Mouse (Mus musculus) forebrain, embryonic 13.5 days (tissue): ENCODE data around the gene Rxra. TPM values are rescaled to one million over a fixed set of nuclear protein-coding genes. Genes with fewer than 3 reads are reported as not detected.

Experiments used
- ATAC-seq: fragments of 200-750 bp; cut with Nextera tagmentation; 2 replicates; pipeline ENCODE4 v1.8.0; 2017
- H3K27ac ChIP-seq: fragments of 300-500 bp; sonication (generic); 2 replicates; pipeline ENCODE4 v1.5.1; 2015; ENCODE audit warnings: inconsistent platforms, mild to moderate bottlenecking, moderate library complexity
- H3K27me3 ChIP-seq: fragments of 300-500 bp; sonication (generic); 2 replicates; pipeline ENCODE4 v1.6.1; 2015; ENCODE audit warnings: mild to moderate bottlenecking, inconsistent platforms
- H3K36me3 ChIP-seq: fragments of 300-500 bp; sonication (generic); 2 replicates; pipeline ENCODE4 v1.6.1; 2015; ENCODE audit warnings: mild to moderate bottlenecking, inconsistent platforms; ENCODE audit not compliant: poor library complexity, severe bottlenecking
- H3K4me1 ChIP-seq: fragments of 300-500 bp; sonication (generic); 2 replicates; pipeline ENCODE4 v1.6.1; 2015; ENCODE audit warnings: inconsistent platforms
- H3K4me2 ChIP-seq: fragments of 300-500 bp; sonication (generic); 2 replicates; pipeline ENCODE4 v1.6.1; 2015; ENCODE audit warnings: inconsistent platforms, mild to moderate bottlenecking, moderate library complexity
- H3K4me3 ChIP-seq: fragments of 300-500 bp; sonication (generic); 2 replicates; pipeline ENCODE4 v1.5.1; 2015; ENCODE audit warnings: mild to moderate bottlenecking, inconsistent platforms
- H3K9ac ChIP-seq: fragments of 300-500 bp; sonication (generic); 2 replicates; pipeline ENCODE4 v1.6.1; 2015; ENCODE audit warnings: mild to moderate bottlenecking, inconsistent platforms
- H3K9me3 ChIP-seq: fragments of 300-500 bp; sonication (generic); replicated peaks from 2 replicates; pipeline ENCODE4 v1.6.1; 2016; ENCODE audit warnings: inconsistent platforms
- WGBS: fragments of 180-500 bp; shearing (Covaris S2); methylation state at CpG from one replicate; pipeline ENCODE4 v1.1.7; 2015; 5-methylcytosine and 5-hydroxymethylcytosine counted together
- polyA plus RNA-seq: library from polyadenylated mRNA; unstranded; fragments of >200 nt; fragmentation: Nextera tagmentation; extraction: Ambion mirVana; gene quantifications from 2 replicates; pipeline ENCODE4 v1.2.1, GENCODE M21; 2015

Gene Rxra
- polyA plus RNA-seq, 1 experiment from 2014 or later = 4.3 TPM

DNA sequence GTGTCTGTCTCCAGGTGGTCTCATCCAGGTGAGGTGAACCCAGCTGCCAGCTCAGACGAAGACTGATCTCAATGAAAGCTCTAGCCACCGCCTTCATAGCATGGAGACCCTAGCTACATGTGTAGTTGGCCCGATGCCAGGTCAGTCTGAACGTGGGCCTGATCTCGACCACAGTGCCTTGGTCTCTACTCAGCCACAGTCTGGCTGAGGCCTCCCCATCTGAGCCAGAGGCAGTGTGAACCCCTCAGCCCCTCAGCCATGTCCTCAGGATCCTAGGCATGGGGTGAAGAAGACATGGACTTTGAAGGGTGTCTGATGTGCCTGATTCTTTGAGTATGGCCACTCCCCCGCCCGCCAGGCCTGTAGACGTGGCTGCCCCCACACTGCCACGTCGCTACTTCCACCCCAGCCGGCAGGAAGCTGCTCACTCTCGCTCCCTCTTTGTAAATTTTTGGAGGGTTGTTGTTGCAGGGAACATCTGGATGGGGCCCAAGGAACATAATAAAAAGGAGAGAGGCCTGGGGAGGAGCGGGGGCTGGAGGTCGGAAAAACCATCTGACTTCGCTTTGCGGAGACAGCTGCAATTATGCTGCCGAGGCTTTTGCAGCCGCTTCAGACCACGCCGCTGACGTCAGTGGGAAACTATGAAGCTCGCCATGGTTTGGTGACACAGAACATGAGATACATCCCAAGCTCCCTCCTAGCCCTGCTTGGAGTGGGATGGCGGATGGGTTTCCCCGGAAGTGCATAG lies 97.9 kb downstream of the Rxra start:
- ATAC-seq = no peak
- no peaks in the 10 kb centered on the region for H3K36me3 ChIP-seq
- no peaks in the 10 kb centered on the region for H3K9me3 ChIP-seq
- peaks cover 7% of the 10 kb centered on the region; the same call in 1 of the 2 replicates for H3K27me3 ChIP-seq
- 74% methylated on average over 24 of the region's 24 CpGs for WGBS
- no peaks in the 10 kb centered on the region for H3K4me1 ChIP-seq
- H3K4me2 ChIP-seq = no peak overlapping the region
- 0 out of 2 replicates have a peak overlapping the region, but pooled peaks have one; percentile 16 for H3K9ac ChIP-seq
- H3K4me3 ChIP-seq = no peak overlapping the region
- no peak overlapping the region for H3K27ac ChIP-seq

DNA sequence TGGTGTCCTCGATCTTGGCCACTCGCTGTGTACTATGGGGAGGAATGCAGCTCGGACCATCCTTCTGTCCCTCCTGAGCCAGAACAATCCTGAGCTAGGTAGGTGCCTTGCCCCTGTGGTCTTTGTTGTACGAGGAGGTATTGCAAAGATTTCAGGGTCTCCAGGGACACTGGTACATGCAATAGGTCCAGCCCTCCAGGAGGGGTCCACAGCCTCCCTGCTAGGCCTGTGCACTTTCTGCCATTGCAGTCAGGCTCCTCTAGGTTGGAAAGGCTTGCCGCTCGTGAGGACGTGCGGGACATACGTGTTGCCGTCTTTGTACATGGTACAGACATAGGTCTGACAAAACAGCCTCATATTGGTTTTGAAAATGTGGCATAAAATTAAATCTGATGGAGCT lies 98.8 kb downstream of the Rxra start:
- Histone ChIP-seq H3K9ac (no peak overlapping the region), H3K36me3 (no peaks in the 10 kb centered on the region), H3K4me3 (no peak overlapping the region), H3K27me3 (no peaks in the 10 kb centered on the region), H3K4me2 (no peak overlapping the region), H3K9me3 (no peaks in the 10 kb centered on the region), H3K4me1 (no peaks in the 10 kb centered on the region), H3K27ac (no peak overlapping the region)
- 87% methylated on average over 10 of the region's 10 CpGs for WGBS
- ATAC-seq = no peak

DNA sequence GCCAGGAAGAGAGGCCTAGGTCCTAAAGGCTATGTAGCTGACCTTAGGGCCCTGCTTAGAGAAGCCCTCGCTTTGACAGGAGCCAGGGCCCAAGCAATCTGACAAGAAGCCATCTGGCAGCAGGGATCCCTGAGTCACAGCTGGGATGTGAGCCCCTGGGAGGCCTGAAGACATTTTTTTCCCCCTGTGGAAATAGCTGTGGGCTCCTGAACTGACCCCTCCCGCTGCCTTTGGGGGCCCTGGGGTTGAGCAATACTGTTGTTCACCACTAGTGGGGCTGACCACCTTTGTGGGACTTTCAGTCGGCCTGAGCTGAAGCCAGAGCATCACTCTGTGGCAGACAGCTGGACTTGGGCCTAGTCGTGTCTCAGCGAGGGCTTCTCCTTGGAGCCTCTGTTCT lies 99.4 kb downstream of the Rxra start:
- WGBS = 66% methylated on average over 5 of the region's 5 CpGs
- no peaks in the 10 kb centered on the region for H3K4me1 ChIP-seq
- H3K27me3 ChIP-seq = no peaks in the 10 kb centered on the region
- no peaks in the 10 kb centered on the region for H3K36me3 ChIP-seq
- no peak overlapping the region for H3K27ac ChIP-seq
- no peak overlapping the region for H3K4me2 ChIP-seq
- no peak overlapping the region for H3K4me3 ChIP-seq
- no peaks in the 10 kb centered on the region for H3K9me3 ChIP-seq
- H3K9ac ChIP-seq = no peak overlapping the region
- no peak for ATAC-seq

DNA sequence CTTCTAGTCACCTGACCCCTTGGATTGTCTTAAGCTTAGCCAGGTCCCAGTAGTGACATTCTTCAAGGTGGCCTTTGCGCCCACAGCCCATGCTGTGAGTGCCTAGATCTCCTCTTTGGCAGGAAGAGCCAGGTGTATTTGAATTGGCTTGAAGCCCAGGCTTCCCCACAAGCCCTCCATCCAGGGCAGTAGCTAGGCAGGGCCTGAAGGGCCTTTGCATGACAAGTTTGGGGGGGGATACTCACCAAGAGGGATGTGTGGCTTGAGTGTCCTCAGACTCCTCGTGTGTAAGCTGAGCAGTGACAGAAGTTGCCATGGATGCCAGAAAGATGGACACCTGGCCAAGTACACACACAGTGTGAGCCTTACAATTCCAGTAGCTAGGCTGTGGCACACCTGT lies 101.5 kb downstream of the Rxra start:
- no peaks in the 10 kb centered on the region for H3K9me3 ChIP-seq
- H3K9ac ChIP-seq = no peak overlapping the region
- ATAC-seq = no peak
- no peak overlapping the region for H3K4me2 ChIP-seq
- WGBS = 80% methylated on average over 2 of the region's 2 CpGs
- H3K27me3 ChIP-seq = no peaks in the 10 kb centered on the region
- no peak overlapping the region for H3K4me3 ChIP-seq
- H3K27ac ChIP-seq = no peak overlapping the region
- H3K4me1 ChIP-seq = no peaks in the 10 kb centered on the region
- H3K36me3 ChIP-seq = no peaks in the 10 kb centered on the region

DNA sequence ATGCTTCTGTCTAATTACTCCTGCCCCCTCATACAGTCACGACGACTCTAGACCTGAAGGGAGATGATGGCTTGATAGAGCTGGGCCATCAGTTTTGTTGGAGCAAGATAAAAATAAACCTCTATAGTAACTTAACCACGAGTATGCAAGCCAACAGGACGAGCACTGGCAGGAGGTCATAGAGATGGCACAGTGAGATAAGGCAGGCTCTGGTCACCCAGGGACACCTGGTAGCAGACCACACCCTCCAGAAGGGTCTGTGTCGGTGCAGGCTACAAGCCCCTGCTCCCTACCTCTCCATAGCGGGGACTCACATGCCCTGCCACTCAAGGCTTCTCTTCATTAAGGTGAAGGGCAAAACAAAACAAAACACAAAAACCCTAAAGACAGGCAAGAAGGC lies 102.0 kb downstream of the Rxra start:
- Histone ChIP-seq H3K9ac (no peak overlapping the region), H3K27ac (no peak overlapping the region), H3K9me3 (no peaks in the 10 kb centered on the region), H3K27me3 (no peaks in the 10 kb centered on the region), H3K4me3 (no peak overlapping the region), H3K4me2 (no peak overlapping the region), H3K4me1 (no peaks in the 10 kb centered on the region), H3K36me3 (no peaks in the 10 kb centered on the region)
- 83% methylated on average over 6 of the region's 6 CpGs for WGBS
- ATAC-seq = no peak

DNA sequence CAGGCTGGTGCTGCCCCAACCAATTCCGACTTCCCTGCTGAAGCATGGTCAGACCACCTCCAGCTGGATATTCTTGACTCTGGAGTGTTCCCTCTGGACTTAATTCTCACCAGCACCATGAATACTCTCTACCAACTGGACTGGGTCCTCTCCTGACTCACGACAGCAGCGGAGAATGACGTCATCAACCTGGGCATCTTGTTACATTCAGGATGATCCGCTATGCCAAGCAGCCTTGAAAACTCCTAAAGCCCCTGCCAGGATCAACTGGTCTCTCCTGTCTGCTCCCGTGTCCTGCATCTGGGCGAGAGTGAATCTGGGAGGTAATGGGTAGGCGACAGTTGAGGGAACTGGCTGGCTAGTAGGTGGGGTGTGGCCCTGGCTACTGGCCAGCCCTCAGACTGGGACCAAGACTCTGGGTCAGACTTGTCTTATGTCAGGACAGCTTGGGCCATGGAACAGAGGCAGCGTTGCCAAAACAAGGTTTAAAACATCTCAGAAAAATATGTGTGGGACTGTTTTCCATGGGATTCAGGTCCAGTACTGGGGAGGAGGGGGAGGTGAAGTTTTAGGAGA lies 103.1 kb downstream of the Rxra start:
- ATAC-seq = no peak
- Histone ChIP-seq H3K27ac (no peak overlapping the region), H3K4me3 (no peak overlapping the region), H3K27me3 (no peaks in the 10 kb centered on the region), H3K4me1 (no peaks in the 10 kb centered on the region), H3K36me3 (no peaks in the 10 kb centered on the region), H3K4me2 (no peak overlapping the region), H3K9ac (no peak overlapping the region), H3K9me3 (no peaks in the 10 kb centered on the region)
- 85% methylated on average over 9 of the region's 9 CpGs for WGBS

DNA sequence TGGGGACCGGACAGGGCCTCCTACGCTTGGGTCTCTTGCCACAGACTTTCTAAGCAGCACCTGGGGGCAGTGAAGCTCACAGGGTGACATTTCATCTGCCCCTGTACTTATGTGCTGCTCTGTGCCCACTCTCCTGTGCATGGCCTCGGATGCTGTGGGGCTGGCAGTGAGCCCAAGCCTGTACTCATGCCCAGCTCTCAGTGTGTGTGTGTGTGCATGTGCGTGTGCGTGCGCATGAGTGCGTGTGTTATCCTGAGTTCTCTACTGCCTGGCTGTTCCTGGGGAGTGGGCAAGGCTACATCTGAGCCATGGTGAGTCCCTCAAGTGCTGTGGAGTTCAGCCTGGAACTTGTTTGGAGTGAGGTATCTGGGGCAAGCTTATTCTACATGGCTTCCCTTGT lies 103.9 kb downstream of the Rxra start:
- Histone ChIP-seq H3K4me3 (no peak overlapping the region), H3K36me3 (no peaks in the 10 kb centered on the region), H3K4me2 (no peak overlapping the region), H3K4me1 (no peaks in the 10 kb centered on the region), H3K9ac (no peak overlapping the region), H3K9me3 (no peaks in the 10 kb centered on the region), H3K27me3 (no peaks in the 10 kb centered on the region), H3K27ac (no peak overlapping the region)
- WGBS = 91% methylated on average over 7 of the region's 7 CpGs
- no peak for ATAC-seq

DNA sequence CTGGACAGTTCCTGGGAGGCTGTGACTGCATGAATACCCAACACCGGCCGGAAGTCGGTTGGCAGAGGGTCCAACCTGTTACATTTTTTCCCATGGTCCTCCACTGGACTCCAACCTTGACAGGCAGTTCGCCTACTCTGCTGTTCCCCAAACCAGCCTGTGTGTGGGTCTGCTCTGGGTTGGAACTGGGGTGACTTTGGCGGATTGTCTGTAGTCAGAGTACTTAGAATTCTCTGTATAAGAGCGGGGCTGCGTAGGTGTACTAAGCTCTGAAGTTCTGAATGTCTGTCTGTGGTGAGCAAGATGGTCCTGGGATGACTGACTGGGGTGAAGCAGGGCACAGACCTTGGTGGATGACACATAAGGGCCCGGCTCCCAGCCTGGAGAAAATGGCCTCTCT lies 109.1 kb downstream of the Rxra start:
- Histone ChIP-seq H3K4me2 (no peak overlapping the region), H3K27me3 (no peaks in the 10 kb centered on the region), H3K4me1 (no peaks in the 10 kb centered on the region), H3K4me3 (no peak overlapping the region), H3K36me3 (no peaks in the 10 kb centered on the region), H3K9me3 (no peaks in the 10 kb centered on the region), H3K9ac (no peak overlapping the region), H3K27ac (no peak overlapping the region)
- 93% methylated on average over 8 of the region's 8 CpGs for WGBS
- no peak for ATAC-seq

DNA sequence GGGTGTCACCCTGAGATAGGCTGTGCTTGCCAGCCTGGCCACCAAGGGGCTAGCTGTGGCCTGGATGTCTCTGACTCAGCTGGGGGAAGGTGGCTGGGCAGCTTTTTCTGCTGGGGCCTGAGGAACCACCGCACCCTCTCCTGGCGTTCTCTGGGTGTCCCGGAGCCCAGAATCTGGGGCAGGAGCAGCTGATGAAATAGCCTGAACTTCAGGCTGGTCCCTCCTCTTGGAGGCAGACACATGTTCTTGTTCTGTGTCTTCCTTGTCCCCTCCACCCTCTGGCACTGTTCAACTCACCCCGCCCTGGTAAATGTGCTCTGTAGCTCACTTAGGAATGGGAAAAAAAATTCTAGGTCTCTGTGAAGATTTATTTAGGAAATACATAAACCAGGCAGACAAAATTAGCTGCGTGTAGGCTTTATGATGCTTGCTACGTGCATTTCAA lies 109.8 kb downstream of the Rxra start:
- H3K4me3 ChIP-seq = no peak overlapping the region
- no peaks in the 10 kb centered on the region for H3K9me3 ChIP-seq
- no peak overlapping the region for H3K4me2 ChIP-seq
- no peaks in the 10 kb centered on the region for H3K36me3 ChIP-seq
- H3K9ac ChIP-seq = no peak overlapping the region
- H3K4me1 ChIP-seq = no peaks in the 10 kb centered on the region
- no peak for ATAC-seq
- H3K27me3 ChIP-seq = no peaks in the 10 kb centered on the region
- H3K27ac ChIP-seq = no peak overlapping the region
- WGBS = 93% methylated on average over 6 of the region's 6 CpGs

DNA sequence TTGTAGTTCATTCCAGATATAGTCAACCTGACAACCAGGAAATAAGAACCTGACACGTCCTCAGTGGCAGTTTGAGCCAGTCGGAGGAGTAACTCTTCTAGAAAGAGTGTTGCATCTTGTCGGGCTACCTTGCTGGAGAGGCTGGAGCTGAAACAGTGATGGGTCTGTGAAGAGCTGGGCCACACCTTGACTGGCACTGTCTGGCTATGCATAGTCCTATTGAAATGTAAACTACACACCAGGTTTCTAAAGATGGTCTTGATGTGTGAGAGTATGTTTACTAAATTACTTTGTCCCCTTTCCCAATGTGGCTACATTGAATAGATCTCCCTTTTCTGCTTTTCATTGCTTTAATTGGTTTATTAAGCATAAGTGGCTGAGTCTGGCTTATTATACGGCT lies 115.3 kb downstream of the Rxra start:
- 78% methylated on average over 4 of the region's 4 CpGs for WGBS

DNA sequence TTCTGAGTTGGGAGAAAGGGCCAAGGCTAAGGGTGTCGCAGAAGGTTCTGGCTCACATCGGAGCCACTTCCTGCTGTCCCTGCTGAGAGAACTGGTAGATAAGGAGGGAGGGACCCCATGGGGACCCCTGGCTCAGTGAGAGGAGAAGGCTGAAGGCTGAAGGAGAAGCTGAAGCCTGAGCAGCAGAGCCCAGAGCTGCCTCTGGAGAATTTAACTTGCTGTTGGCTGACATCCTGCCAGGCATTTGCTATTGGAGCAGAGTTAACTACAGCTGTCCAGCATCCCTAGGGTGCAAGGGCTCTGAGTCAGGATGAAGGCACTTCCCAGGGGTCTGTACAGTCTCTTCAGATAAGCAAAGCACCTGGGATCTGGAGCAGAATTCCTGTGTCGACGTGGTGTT lies 122.8 kb downstream of the Rxra start:
- H3K27ac ChIP-seq = no peak overlapping the region
- no peak for ATAC-seq
- no peaks in the 10 kb centered on the region for H3K36me3 ChIP-seq
- H3K4me3 ChIP-seq = no peak overlapping the region
- H3K4me1 ChIP-seq = no peaks in the 10 kb centered on the region; the same call in 1 of the 2 replicates
- H3K9ac ChIP-seq = no peak overlapping the region
- no peaks in the 10 kb centered on the region for H3K9me3 ChIP-seq
- H3K4me2 ChIP-seq = no peak overlapping the region
- WGBS = 85% methylated on average over 4 of the region's 4 CpGs
- H3K27me3 ChIP-seq = no peaks in the 10 kb centered on the region

More for the DNA sequence above, 115.3 kb downstream of the Rxra start:
- Histone ChIP-seq H3K4me1 (no peaks in the 10 kb centered on the region), H3K27ac (no peak overlapping the region), H3K4me2 (no peak overlapping the region), H3K27me3 (no peaks in the 10 kb centered on the region), H3K36me3 (no peaks in the 10 kb centered on the region), H3K9me3 (no peaks in the 10 kb centered on the region), H3K9ac (no peak overlapping the region), H3K4me3 (no peak overlapping the region)
- no peak for ATAC-seq

DNA sequence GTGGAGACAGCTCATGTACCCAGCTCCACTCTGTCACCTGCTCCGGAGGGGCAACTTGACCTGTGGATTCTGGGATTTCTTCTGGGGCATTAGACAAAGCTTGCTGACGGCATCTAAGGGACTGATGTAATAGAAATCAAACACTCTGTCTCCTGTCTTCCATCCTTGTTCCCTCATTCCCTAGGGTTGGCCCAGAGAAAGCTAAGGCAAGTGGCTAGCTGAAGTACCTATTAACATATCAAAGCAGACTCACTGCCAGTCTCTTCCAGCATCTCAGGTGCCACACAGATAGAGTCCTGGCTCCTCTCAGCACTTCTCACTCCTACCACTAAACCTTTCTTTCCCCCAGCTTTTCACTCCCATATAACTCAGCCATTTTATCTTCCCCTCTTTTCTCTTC lies 124.8 kb downstream of the Rxra start:
- 62% methylated on average over 2 of the region's 2 CpGs for WGBS
- ATAC-seq = no peak

DNA sequence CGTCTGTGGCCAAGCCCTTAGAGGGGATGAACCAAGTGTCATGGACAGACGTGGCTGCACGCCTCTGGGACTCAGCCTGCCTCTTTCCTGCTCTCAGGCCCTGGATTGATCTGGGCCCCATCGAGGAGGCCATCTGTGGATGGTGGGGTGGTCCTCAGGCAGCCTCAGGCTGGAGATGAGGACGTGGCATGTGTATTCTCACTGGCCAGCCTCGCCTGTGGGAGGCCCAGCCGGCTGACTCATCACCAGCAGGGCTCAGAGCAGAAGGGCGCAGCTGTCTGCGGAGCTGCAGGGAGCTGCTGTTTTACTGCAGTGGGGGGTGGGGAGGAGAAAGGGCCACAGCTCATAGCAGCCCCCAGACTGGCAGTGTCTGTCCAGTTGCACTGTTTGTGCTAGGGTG lies 126.3 kb downstream of the Rxra start:
- Histone ChIP-seq H3K9ac (no peak overlapping the region), H3K4me1 (no peaks in the 10 kb centered on the region; the same call in 1 of the 2 replicates), H3K9me3 (no peaks in the 10 kb centered on the region), H3K27me3 (no peaks in the 10 kb centered on the region), H3K4me3 (no peak overlapping the region), H3K4me2 (no peak overlapping the region), H3K36me3 (no peaks in the 10 kb centered on the region), H3K27ac (no peak overlapping the region)
- no peak for ATAC-seq
- 56% methylated on average over 9 of the region's 9 CpGs for WGBS

More for the DNA sequence above, 124.8 kb downstream of the Rxra start:
- Histone ChIP-seq H3K4me2 (no peak overlapping the region), H3K27ac (no peak overlapping the region), H3K9me3 (no peaks in the 10 kb centered on the region), H3K4me3 (no peak overlapping the region), H3K4me1 (no peaks in the 10 kb centered on the region; the same call in 1 of the 2 replicates), H3K27me3 (no peaks in the 10 kb centered on the region), H3K36me3 (no peaks in the 10 kb centered on the region), H3K9ac (no peak overlapping the region)
